Comparison of ENCODE assay signal across 8 mouse cellular contexts in the genomic region with DNA sequence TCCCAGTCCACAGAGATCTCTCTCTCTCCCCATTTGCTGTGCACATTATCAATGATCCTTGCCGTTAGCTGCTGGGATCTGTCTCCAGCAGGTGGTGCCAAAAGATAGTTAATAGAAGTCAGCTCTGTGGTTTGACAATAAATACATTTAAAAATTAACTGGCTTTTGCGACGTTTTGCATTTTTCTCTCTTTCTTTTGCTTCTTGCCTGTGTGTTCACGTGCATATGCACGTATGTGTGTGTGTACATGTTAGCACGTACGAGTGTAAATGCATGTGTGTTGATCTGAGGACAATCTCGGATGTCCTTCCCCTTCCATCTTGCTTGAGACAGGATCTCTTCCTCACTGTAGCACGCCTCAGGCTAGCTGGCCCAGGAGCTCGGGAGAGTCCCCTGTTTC. TPM values are rescaled to one million over a fixed set of nuclear protein-coding genes. Genes with fewer than 3 reads are reported as not detected.
A peak's percentile ranks its signal among the peaks of the same experiment; 100 is the strongest.
DNase-seq lines count a peak whose midpoint lies in the region.

No protein-coding gene starts in this region.

- intact Hi-C loops in heart, postnatal 25 days (cut with DNase I): loop anchor here (2.0 to 5.0 kb wide), 2 partner anchors 352 to 487 kb away; no protein-coding TSS in a partner anchor
- intact Hi-C loops in heart, postnatal 36 days (cut with DNase I): loop anchor here (1.0 to 5.0 kb wide), 3 partner anchors 107 to 487 kb away; a partner anchor contains a TSS

- DNase-seq in heart, adult 8-10 months (ENCODE audit: low spot score): peak; percentile 22
- DNase-seq in heart, postnatal 25 days (ENCODE audit: low spot score): no peak
- peak; percentile 51 for DNase-seq in MN1 (ENCODE audit: low spot score)
- DNase-seq in cerebellum, postnatal 14 days: peak; percentile 82 to 84
- peak; percentile 20 to 32 for DNase-seq in heart, postnatal 36 days
- peak; percentile 76 for DNase-seq in left cerebral cortex, adult 18-20 months (ENCODE audit: low spot score in 2 of 2)
- peak; percentile 87 for DNase-seq in naive thymus-derived CD4-positive, alpha-beta T cell, adult 2 months (ENCODE audit: low read depth)
- DNase-seq in thymus, postnatal 14 days: peak; percentile 82

RNA-seq across cellular contexts. Expression of a gene that starts 37.3 kb away (rescaled TPM):
- total RNA-seq in heart, adult 8-10 months (2022): under 1 TPM; 0.19 to 0.66 (median 0.22) TPM
- under 1 TPM; 0.36 to 0.45 TPM for total RNA-seq in heart, postnatal 25 days (2021)
- total RNA-seq in heart, postnatal 36 days (2021): under 1 TPM; 0.24 to 0.58 TPM
- total RNA-seq in left cerebral cortex, adult 18-20 months (2021): not detected
